Mouse (Mus musculus) midbrain, embryonic 12.5 days (tissue): ENCODE measurements at regions not wholly inside any gene's neighbourhood (a gene's known extent, or its start where the extent isn't known, plus 50 kb on each side); places are given as distances from the start of the nearest gene placed in this dataset.

ENCODE experiments used
- ATAC-seq: fragments of 200-750 bp; cut with Nextera tagmentation; 2 replicates; pipeline ENCODE4 v1.8.0; 2017; ENCODE audit warnings: low read depth, moderate TSS enrichment, moderate library complexity; ENCODE audit not compliant: low FRiP score
- H3K27ac ChIP-seq: fragments of 300-500 bp; sonication (generic); replicated peaks from 2 replicates; pipeline ENCODE4 v1.5.1; 2016; ENCODE audit warnings: mild to moderate bottlenecking
- H3K27me3 ChIP-seq: fragments of 300-500 bp; sonication (generic); 2 replicates; pipeline ENCODE4 v1.6.1; 2016; ENCODE audit warnings: mild to moderate bottlenecking
- H3K36me3 ChIP-seq: fragments of 300-500 bp; sonication (generic); 2 replicates; pipeline ENCODE4 v1.6.1; 2016
- H3K4me1 ChIP-seq: fragments of 300-500 bp; sonication (generic); 2 replicates; pipeline ENCODE4 v1.6.1; 2016
- H3K4me2 ChIP-seq: fragments of 300-500 bp; sonication (generic); replicated peaks from 2 replicates; pipeline ENCODE4 v1.6.1; 2016; ENCODE audit warnings: mild to moderate bottlenecking, moderate library complexity
- H3K4me3 ChIP-seq: fragments of 300-500 bp; sonication (generic); 2 replicates; pipeline ENCODE4 v1.5.1; 2016; ENCODE audit warnings: mild to moderate bottlenecking
- H3K9ac ChIP-seq: fragments of 300-500 bp; sonication (generic); replicated peaks from 2 replicates; pipeline ENCODE4 v1.6.1; 2016; ENCODE audit warnings: mild to moderate bottlenecking, moderate library complexity
- H3K9me3 ChIP-seq: fragments of 300-500 bp; sonication (generic); 2 replicates; pipeline ENCODE4 v1.6.1; 2016; ENCODE audit warnings: mild to moderate bottlenecking
- WGBS: fragments of 180-500 bp; shearing (Covaris S2); methylation state at CpG from one replicate; pipeline ENCODE4 v1.1.7; 2016; 5-methylcytosine and 5-hydroxymethylcytosine counted together

DNA sequence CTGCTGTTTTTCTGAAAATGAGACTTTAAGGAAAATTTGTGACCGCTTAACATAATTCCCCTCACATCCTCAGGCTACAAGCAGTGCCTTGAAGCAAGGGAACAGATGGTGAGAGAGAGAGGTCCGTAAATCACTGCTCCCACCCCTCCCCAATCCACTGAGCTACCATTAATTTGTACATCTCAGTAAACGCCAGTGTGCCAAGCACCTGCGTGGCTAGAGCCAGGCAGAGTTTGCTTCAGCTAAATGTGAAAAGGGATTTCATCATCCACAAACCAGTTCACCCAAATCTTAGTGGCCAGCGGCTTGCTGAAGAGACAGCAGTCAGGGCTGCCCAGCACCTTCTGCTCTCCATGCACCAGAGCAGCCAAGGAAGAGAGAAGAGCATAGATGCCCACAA lies 413.5 kb downstream of the Prdm2 start:
- H3K36me3 ChIP-seq: no peaks in the 10 kb centered on the region
- no peak overlapping the region for H3K4me2 ChIP-seq
- H3K27ac ChIP-seq: no peak overlapping the region
- H3K27me3 ChIP-seq: no peaks in the 10 kb centered on the region
- no peak overlapping the region for H3K9ac ChIP-seq
- no peaks in the 10 kb centered on the region for H3K9me3 ChIP-seq
- H3K4me3 ChIP-seq: no peak overlapping the region
- 0 out of 2 replicates have a peak, but pooled peaks have one; percentile 30 for ATAC-seq
- 71% methylated on average over 5 of the region's 5 CpGs for whole genome bisulfite sequencing
- H3K4me1 ChIP-seq: no peaks in the 10 kb centered on the region

DNA sequence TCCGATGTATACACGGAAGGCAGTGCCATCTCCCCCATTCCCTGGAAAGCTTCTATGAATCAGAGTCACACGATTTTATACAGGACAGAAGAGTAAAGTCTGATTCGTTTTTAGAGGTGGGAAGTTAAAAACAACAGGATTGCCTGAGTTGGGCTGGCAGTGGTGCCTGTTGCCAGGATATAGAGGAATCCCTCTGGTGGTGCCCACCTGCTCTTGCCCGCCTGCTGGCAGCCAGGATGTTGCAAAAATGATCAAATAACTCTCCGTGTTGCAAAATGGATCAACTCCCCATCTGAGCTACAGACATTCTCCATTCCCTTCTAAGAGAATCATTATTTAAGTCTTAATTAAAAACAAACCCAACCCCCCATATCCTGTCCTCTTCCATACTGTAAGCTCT lies 414.0 kb downstream of the Prdm2 start:
- WGBS: 80% methylated on average over 6 of the region's 6 CpGs
- Histone ChIP-seq H3K9me3 (no peaks in the 10 kb centered on the region), H3K36me3 (no peaks in the 10 kb centered on the region), H3K4me3 (no peak overlapping the region), H3K27ac (no peak overlapping the region), H3K9ac (no peak overlapping the region), H3K4me1 (no peaks in the 10 kb centered on the region), H3K4me2 (no peak overlapping the region), H3K27me3 (no peaks in the 10 kb centered on the region)
- no peak for ATAC-seq

- no peaks in the 10 kb centered on the region for H3K27me3 ChIP-seq
- H3K9me3 ChIP-seq: no peaks in the 10 kb centered on the region
- WGBS: 74% methylated on average over 2 of the region's 2 CpGs
- no peaks in the 10 kb centered on the region for H3K4me1 ChIP-seq
- no peak for ATAC-seq
- no peaks in the 10 kb centered on the region for H3K36me3 ChIP-seq
- no peak overlapping the region for H3K9ac ChIP-seq
- H3K4me3 ChIP-seq: no peak overlapping the region
- no peak overlapping the region for H3K4me2 ChIP-seq
- no peak overlapping the region for H3K27ac ChIP-seq
Measured at GRCm38 (mm10) chr4:142792606-142792970, 420.2 kb downstream of the Prdm2 start.

DNA sequence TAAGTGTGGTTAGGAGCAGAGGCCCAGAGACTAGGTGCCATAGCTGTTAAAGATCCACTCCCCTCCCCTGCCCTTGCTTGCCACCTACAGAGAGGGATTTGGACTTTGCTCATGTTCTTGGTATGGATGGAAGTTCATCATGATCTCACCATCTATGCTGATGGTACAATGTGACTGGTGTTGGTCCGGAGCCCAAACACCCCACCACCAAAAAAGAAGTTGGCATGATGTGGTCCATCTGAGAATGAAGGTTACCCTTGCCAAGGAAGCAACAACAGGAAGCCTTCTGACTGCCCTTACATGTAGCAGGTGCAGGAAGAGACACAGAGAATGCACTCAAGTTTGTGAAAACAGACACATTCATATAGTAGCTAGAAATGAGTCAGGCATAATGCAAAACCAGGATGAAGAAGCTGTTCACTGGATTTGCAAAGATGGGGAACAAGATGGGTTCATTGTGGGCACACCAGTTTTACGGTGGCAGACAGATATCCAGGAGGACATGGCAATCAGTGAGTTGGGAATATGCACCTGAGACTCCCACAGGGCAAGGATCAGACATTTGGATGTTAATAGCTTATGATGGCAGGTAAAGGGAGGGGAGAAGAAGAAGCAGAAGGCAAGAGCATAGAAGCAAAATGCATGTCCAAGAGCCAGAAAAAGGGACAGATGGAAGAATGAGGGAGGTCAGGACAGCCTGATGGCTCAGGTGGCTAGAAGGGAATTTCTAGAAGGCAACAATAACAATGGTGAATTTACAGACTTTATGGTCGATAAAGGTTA lies 420.8 kb downstream of the Prdm2 start:
- Histone ChIP-seq H3K4me1 (no peaks in the 10 kb centered on the region), H3K4me2 (no peak overlapping the region), H3K9ac (no peak overlapping the region), H3K4me3 (no peak overlapping the region), H3K36me3 (no peaks in the 10 kb centered on the region), H3K27ac (no peak overlapping the region), H3K27me3 (no peaks in the 10 kb centered on the region), H3K9me3 (no peaks in the 10 kb centered on the region)
- ATAC-seq: no peak
- 82% methylated on average over 3 of the region's 3 CpGs for WGBS

- Histone ChIP-seq H3K4me3 (no peak overlapping the region), H3K27ac (no peak overlapping the region), H3K9me3 (no peaks in the 10 kb centered on the region), H3K27me3 (no peaks in the 10 kb centered on the region), H3K9ac (no peak overlapping the region), H3K4me2 (no peak overlapping the region), H3K36me3 (no peaks in the 10 kb centered on the region), H3K4me1 (no peaks in the 10 kb centered on the region)
- 88% methylated on average over 7 of the region's 7 CpGs for WGBS
- no peak for ATAC-seq
Measured at GRCm38 (mm10) chr4:142789048-142789447, 423.7 kb downstream of the Prdm2 start.

GRCm38 (mm10) chr4:142785386-142785785 lies 427.4 kb downstream of the Prdm2 start:
- ATAC-seq: no peak
- Histone ChIP-seq H3K4me3 (no peak overlapping the region), H3K36me3 (no peaks in the 10 kb centered on the region), H3K27me3 (no peaks in the 10 kb centered on the region), H3K9me3 (no peaks in the 10 kb centered on the region), H3K27ac (no peak overlapping the region), H3K9ac (no peak overlapping the region), H3K4me1 (no peaks in the 10 kb centered on the region), H3K4me2 (no peak overlapping the region)
- 92% methylated on average over 5 of the region's 5 CpGs for whole genome bisulfite sequencing

DNA sequence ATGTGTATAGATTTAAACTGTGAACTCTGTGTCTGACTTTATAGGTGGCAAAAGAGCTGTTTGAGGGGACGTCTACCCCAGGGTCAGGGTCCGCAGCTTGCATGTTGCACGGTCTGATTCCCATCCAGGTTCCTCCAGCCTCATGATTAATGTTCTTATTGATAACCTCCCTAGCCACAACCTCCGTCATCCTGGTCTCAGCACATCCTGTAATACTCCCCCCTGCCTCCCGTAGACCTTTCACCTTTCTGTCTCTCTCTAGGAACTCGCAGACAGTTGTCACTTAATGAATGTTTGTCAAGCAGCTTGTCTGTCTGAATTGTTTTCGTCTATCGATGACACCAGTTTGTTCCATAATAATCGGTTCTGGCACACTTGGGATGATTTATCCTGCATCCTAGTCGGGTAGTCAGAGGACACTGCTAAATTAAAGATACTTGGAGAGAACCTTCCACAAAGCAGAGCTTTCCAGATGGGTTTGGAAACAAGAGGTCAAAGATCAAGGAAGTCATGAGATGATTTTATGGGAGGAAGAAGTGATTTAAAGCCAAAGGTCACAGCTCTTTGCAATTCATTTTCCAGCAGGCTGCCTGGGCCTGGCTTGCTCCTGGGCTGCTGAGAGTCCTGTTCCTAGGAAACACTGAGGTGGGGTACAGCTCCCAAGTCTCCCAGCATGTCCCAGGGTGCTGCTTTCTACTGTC lies 435.9 kb downstream of the Prdm2 start:
- H3K27me3 ChIP-seq: peaks cover 23% of the 10 kb centered on the region
- 70% methylated on average over 10 of the region's 10 CpGs for WGBS
- peaks cover 23% of the 10 kb centered on the region for H3K4me1 ChIP-seq
- H3K9me3 ChIP-seq: no peaks in the 10 kb centered on the region
- ATAC-seq: no peak
- no peak overlapping the region for H3K4me2 ChIP-seq
- H3K4me3 ChIP-seq: no peak overlapping the region
- H3K36me3 ChIP-seq: no peaks in the 10 kb centered on the region
- H3K27ac ChIP-seq: no peak overlapping the region
- H3K9ac ChIP-seq: no peak overlapping the region

DNA sequence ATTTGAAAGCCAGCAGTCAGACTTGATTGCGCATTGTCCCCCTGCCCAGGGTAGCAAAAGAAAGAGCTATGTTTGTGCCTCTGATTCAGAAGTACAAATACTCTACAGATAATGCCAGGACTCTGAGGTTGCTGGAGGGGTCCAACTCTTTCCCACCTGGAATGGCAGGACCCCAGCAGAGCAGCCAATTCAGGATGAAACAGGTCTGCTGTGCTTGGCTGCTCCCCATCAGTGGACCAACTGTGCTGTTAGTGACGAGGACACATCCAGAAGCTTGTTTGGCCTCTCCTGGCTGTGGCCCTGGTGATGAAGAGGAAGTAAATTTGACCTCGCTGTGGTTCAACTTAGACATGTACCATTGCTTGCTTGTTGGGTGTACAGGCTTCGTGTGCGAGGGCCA lies 437.8 kb downstream of the Prdm2 start:
- WGBS: 91% methylated on average over 5 of the region's 5 CpGs
- Histone ChIP-seq H3K9ac (no peak overlapping the region), H3K4me3 (no peak overlapping the region), H3K9me3 (no peaks in the 10 kb centered on the region), H3K4me1 (peaks cover 42% of the 10 kb centered on the region), H3K27me3 (peaks cover 32% of the 10 kb centered on the region), H3K4me2 (no peak overlapping the region), H3K27ac (no peak overlapping the region), H3K36me3 (no peaks in the 10 kb centered on the region)
- ATAC-seq: no peak

DNA sequence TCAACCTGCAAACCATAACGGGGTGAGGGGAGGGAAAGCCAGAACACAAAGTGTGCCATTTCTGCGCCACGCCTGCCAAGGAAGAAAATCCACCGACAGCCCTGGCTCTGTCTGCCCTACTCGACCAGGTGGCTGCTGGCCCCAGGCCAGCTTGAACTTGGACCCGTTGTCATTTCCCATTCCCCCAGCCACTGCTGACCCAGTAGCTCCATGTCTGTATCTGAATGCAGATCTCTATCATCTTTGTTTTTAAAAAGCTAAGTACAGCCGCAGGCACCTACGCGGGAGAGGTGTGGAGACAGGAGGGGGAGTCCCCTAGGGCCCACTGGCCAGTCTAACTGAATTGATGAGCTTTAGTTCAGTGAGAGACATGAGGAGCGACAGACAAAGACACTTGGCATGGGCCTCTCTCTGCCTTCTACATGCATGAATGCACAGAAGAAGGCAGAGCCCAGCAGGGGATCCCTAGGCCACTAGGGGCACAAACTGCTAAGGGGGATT lies 439.1 kb downstream of the Prdm2 start:
- peaks cover 47% of the 10 kb centered on the region for H3K4me1 ChIP-seq
- peak overlapping the region; percentile 39 for H3K4me2 ChIP-seq
- peak overlapping the region; percentile 69 for H3K27ac ChIP-seq
- H3K27me3 ChIP-seq: peaks cover 44% of the 10 kb centered on the region
- 32% methylated on average over 10 of the region's 10 CpGs for WGBS
- H3K9ac ChIP-seq: no peak overlapping the region
- no peaks in the 10 kb centered on the region for H3K36me3 ChIP-seq
- no peak for ATAC-seq
- no peaks in the 10 kb centered on the region for H3K9me3 ChIP-seq
- H3K4me3 ChIP-seq: no peak overlapping the region

DNA sequence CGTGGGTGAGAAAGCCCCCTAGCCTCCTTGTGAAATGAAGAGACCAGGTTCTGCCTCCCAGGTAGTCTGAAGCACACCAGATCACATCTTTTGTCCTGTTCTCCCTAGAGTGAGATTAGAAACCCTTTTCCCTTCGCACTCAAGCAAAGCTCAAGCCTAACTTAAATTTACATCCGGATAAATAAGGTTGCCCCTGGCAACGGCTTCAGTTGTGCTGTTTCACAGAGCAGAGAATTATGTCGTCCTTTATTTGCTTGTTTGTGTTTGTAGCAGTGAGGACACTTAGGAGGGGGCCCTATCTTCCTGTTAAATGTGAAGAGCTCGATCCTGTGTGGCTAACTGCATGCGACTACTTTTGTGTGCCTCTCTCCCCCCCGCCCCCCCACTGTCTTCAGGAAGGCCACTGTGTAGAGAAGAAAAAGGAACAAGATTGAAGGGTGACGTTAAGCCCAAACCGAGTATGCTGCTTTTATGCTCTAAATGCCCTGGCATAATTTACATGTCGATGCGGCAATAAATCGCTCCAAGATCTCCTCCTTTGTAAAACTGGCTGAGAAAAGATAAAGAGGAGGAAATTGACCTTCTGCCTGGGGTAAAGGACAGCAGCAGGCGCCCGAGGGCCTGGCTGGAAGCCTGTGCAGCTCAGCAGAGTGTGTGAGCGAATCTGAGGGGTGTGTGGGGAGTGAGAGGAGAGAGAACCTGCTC lies 439.9 kb downstream of the Prdm2 start:
- peak; percentile 51 for ATAC-seq
- Histone ChIP-seq H3K4me1 (peaks cover 47% of the 10 kb centered on the region), H3K4me2 (peak overlapping the region; percentile 39), H3K27ac (peak overlapping the region; percentile 69), H3K27me3 (peaks cover 44% of the 10 kb centered on the region), H3K9me3 (no peaks in the 10 kb centered on the region), H3K4me3 (no peak overlapping the region), H3K36me3 (no peaks in the 10 kb centered on the region), H3K9ac (no peak overlapping the region; the same call in 1 of the 2 replicates)
- WGBS: 5% methylated on average over 16 of the region's 16 CpGs

DNA sequence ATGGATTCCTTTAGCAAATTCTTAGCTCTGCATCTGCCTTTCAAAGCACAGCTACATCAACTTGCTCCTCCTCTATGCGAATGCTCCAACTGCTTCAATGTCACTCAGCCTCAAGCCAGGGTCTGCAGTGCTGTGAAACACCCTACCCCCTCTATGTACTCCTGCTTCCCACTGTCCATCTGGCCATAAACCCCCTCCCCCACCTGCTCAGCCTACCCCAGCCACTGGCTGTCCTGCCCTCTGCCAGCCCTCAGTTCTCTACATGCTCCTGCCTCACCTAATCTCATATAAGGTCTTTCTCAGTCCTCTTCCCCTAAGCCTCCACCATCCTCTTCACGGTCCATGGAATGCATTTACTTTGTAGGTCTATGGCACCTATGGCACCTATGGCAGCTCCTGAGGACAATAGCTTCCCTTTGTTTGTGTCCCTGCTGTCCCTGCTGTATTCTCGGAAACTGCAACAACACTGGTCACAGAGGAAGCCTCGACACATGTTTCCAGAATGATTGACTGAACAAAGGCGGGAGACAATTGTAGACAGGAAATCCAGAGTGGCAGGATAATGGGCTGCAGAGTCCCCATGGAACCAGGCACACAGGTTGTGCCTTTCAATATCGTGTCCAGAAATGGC lies 441.2 kb downstream of the Prdm2 start:
- Histone ChIP-seq H3K36me3 (no peaks in the 10 kb centered on the region), H3K4me1 (peaks cover 47% of the 10 kb centered on the region), H3K9ac (no peak overlapping the region), H3K27me3 (peaks cover 47% of the 10 kb centered on the region), H3K4me3 (no peak overlapping the region), H3K27ac (peak overlapping the region; percentile 69), H3K9me3 (no peaks in the 10 kb centered on the region), H3K4me2 (no peak overlapping the region)
- peak; percentile 45 for ATAC-seq
- WGBS: 23% methylated on average over 6 of the region's 6 CpGs
